Mouse (Mus musculus): ENCODE results near the gene Megf8.

GRCm38 (mm10) chr7:25383385-25383784 lies 66.4 kb downstream of the Megf8 start:
- TF ChIP-seq CTCF (IDR thresholded peaks at IDR 0.05; ENCODE audit: low read depth, low read length) (no peak), POLR2A (IDR thresholded peaks at IDR 0.05; ENCODE audit: extremely low read depth, insufficient read depth, low read length) (no peak)
